Mouse (Mus musculus): ENCODE results near the gene Parp14. TPM values are rescaled to one million over a fixed set of nuclear protein-coding genes. Genes with fewer than 3 reads are reported as not detected.
A peak's percentile ranks its signal among the peaks of the same experiment; 100 is the strongest.
"Not testable (repeated sequence)": the region's sequence is repeated elsewhere in the genome, so short reads cannot be mapped to it uniquely, and the experiment has no call there.

Gene Parp14
- 14.1 and 21.4 TPM in 2 replicates for polyA plus RNA-seq (2012; rRNA removed)

DNA sequence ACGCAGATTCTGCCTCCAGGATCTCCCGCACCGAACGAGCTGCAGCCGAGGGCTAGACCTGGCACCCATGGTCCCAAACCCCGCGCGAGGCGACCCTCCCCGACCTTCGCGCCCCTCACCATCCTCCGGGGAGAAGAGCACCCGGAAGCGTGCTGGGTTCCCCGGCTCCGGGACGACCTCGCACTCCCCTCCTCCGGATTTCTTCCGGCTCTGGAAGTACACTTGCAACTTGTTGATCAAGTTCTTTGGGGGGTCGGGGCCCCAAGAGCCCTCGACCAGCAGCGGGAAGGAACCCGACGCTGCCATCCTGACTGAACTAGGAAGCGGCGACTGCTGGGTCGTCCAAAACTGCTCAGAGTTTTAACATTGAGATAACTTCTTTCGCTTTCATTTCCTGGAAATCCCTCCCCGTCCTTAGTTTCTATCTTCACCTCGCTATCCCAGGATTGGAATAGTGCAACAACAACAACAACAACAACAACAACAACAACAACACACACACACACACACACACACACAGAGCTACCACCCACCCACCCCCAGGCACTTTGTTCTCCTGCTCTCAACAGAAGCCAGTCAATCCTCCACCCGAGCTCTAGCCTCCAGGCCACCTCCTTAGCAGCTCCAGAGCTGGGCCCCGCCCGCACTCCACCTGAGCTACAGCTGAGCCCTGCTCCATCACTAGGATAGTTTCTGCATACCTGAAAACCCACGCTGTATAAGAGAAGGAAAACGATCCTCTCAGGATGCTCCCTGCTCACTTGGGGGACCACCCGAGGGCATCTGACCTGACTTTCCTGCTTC is at the start of gene Parp14:
Parp14 (minus strand) TSS at position 497 of the 804 bp plus-strand sequence.
- peak; percentile 43 for DNase-seq (ENCODE audit: low read depth, low spot score)
- WGBS = under 1% methylated on average over 38 of the region's 38 CpGs

GRCm38 (mm10) chr16:35918721-35919543 is 47.6 kb upstream of the Parp14 start:
- WGBS = 4% methylated on average over 6 of the region's 6 CpGs
- no peak for DNase-seq (ENCODE audit: low read depth, low spot score)

DNA sequence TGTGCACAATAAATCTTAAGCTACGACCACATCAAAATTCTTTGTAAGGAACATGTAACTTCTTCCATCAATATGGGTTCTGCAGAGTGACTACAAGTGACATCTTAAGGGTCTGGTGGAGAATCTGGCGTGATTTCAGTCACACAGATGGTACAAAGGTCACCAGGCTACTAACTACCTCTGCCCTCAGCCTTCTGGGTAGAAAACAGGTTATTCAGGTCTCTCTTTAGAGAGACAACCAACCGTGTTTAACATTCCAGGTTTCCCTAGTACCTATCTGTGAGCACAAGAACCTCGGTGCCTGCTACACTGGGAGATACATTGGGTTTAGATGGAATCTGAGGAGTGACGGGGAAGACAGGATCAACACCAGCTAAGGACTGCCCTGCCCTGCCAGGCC is 43.0 kb upstream of the Parp14 start:
- no peak for DNase-seq (ENCODE audit: low read depth, low spot score)
- WGBS = 33% methylated on average over 5 of the region's 5 CpGs

- DNase-seq (ENCODE audit: low read depth, low spot score) = no peak
- WGBS = 87% methylated on average over 1 of the region's 1 CpGs
Observed at GRCm38 (mm10) chr16:35913526-35913925, 42.2 kb upstream of the Parp14 start.

DNA sequence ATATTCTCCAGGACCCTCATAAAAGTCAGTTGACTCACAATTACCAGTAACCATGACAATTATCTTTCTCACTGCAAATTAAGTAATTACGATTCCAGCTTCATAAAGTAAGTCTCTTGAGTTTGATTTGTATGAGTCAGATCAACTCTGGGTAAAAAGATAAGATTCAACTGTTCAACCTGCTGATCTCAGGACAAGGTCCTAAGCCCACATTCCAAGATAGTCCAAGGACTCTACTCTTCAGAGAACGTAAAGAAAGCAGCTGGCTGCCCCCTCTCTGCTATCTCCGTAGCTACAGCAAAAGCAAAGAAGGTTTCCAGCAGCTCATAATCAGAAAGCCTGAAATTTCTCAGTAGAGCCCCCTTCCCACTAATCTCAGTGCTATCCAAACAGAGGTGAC is 40.1 kb upstream of the Parp14 start:
- no peak for DNase-seq (ENCODE audit: low read depth, low spot score)
- WGBS = 24% methylated on average over 3 of the region's 3 CpGs

GRCm38 (mm10) chr16:35907432-35908201 is 36.3 kb upstream of the Parp14 start:
- 36% methylated on average over 4 of the region's 4 CpGs for WGBS
- DNase-seq (ENCODE audit: low read depth, low spot score) = no peak

GRCm38 (mm10) chr16:35906887-35907286 is 35.5 kb upstream of the Parp14 start:
- no peak for DNase-seq (ENCODE audit: low read depth, low spot score)
- 37% methylated on average over 7 of the region's 7 CpGs for WGBS

DNA sequence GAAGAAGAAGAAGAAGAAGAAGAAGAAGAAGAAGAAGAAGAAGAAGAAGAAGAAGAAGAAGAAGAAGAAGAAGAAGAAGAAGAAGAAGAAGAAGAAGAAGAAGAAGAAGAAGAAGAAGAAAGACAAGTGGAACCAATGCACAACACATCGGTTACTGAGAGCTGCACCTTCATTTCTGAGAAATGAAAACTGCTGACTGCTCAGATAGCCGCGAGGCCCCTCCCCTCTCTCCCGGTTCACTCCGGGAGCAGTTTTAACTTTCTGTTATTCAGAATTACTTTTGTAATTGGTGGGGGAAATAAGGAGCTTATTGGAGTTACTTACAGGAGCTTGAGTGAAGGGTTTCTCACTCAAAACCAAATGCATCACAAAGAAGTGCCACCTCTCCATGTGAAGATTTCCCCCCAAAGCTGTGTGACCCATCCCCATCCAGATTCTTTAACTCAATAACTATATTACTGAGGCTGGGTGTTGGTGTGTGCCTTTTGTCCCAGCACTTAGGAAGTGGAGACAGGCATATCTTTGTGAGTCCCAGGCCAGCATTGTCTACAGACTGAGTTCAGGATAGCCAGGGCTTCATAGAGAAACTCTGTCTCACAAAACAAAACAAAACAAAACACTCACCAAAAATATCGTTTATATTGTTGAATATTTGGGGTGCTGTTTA is 34.6 kb upstream of the Parp14 start:
- WGBS = 37% methylated on average over 6 of the region's 6 CpGs
- DNase-seq (ENCODE audit: low read depth, low spot score) = no peak

DNA sequence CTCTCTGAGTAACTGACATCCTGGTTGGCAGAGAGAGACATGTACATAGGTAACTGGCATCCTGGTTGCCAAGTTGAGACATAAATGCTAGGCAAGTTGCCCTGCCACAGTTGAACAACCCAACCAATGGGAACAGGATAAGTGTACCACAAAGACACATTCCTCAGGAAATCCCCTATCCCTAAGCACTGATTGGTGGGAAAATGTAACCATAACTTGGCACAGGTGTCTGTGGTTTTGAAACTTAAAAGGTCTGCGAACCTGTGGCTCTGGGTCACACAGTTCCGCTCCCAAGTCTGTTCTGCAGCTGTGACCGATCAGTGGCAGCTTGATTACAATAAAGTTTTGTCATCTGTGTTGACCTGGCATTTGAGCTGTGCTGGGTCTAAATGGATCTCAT is 34.0 kb upstream of the Parp14 start:
- no peak for DNase-seq (ENCODE audit: low read depth, low spot score)

GRCm38 (mm10) chr16:35904121-35904736 is 32.9 kb upstream of the Parp14 start:
- DNase-seq (ENCODE audit: low read depth, low spot score) = no peak
- WGBS = 89% methylated on average over 4 of the region's 4 CpGs

More for the DNA sequence above, 34.0 kb upstream of the Parp14 start:
- WGBS = 38% methylated on average over 3 of the region's 3 CpGs

DNA sequence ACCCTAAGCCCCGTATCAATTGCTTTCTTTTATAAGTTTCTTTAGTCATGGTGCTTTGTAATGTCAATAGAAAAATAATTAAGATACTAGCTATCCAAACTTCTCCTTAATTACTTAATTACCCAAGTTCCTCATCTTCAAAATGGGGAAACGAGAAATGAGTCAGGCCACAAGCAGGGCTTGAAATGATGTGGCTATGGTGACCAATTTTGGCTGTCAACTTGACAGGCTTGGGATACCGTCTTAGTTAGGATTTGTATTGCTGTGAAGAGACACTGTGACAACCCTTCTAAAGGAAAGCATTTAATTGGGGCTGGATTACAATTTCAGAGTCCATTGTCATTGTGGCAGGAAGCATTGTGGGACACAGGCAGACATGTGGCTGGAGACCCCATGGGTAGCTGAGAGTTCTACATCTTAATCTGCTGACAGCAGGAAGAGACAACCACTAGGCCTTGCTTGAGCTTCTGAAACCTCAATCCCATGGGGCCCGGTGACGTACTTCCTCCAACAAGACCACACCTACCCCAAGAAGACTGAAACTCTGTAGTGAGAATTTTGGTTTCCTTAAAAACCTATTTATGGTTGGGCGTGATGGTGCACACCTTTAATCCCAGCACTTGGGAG is 31.8 kb upstream of the Parp14 start:
- no peak for DNase-seq (ENCODE audit: low read depth, low spot score)
- 93% methylated on average over 6 of the region's 6 CpGs for WGBS

- 69% methylated on average over 3 of the region's 3 CpGs for WGBS
- DNase-seq (ENCODE audit: low read depth, low spot score) = no peak
Observed at GRCm38 (mm10) chr16:35900541-35900940, 29.2 kb upstream of the Parp14 start.

GRCm38 (mm10) chr16:35894997-35895396 is 23.7 kb upstream of the Parp14 start:
- no peak for DNase-seq (ENCODE audit: low read depth, low spot score)
- 73% methylated on average over 6 of the region's 6 CpGs for WGBS

GRCm38 (mm10) chr16:35891603-35892002 is 20.3 kb upstream of the Parp14 start:
- 75% methylated on average over 5 of the region's 5 CpGs for WGBS
- DNase-seq (ENCODE audit: low read depth, low spot score) = not testable (repeated sequence)

GRCm38 (mm10) chr16:35890645-35891044 is 19.3 kb upstream of the Parp14 start:
- WGBS = 89% methylated on average over 3 of the region's 3 CpGs

DNA sequence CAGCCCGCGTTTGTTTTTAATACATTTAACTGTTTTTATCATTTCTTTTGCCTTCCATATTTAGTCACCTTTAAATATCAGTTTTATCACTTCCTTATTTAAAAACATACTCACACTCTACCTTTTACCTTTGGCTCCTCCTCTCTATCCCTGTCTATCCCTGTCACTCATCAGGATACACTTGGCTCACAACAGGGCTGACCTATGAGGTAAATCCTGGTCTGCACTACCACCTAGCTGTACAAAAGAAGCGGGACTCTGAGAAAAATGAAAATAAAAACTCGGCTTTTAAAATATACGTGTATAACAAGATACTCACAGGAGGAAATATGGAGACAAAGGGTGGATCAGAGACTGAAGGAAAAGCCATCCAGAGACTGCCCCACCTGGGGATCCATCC is 17.6 kb upstream of the Parp14 start:
- DNase-seq (ENCODE audit: low read depth, low spot score) = no peak
- WGBS = 88% methylated on average over 5 of the region's 5 CpGs

More at GRCm38 (mm10) chr16:35890645-35891044, 19.3 kb upstream of the Parp14 start:
- DNase-seq (ENCODE audit: low read depth, low spot score) = no peak

DNA sequence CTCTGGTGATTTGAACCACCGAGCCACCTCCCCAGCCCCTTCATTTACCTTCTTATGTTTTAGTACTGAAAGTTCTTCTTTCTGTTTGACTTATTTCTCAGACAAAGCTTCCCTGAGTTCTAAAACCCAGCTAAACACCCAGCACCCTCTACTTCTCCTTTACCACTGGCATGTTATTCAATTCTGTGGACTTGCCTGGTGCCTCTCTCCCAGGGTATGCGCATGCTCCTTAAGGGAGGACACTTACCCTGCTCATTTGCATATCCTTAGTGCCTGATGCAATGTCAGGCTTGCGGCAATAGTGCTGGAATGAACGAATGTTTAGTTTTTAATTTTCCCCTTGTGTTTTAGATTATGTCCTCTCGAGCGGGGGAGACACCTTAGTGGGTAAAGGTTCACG is 16.8 kb upstream of the Parp14 start:
- DNase-seq (ENCODE audit: low read depth, low spot score) = no peak
- 88% methylated on average over 7 of the region's 7 CpGs for WGBS

DNA sequence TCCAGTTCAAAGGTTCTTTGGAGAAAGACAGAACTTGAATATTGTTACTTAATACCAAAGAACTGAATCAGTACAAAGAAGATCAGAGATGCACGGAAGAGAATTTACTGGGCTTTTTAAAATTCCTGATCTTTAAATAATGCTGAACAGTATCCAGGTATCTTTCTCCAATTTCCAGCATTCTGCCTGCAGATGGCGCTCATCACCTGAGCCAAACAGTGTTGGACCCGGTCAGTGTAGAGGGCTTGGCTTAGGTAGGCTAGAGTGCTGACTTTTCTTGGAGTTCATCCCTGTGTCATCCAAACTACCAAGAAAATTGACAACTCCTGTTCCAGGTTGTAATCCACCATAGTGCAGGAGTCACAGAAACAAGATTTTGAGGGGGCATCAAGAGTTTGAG is 3.1 kb upstream of the Parp14 start:
- DNase-seq (ENCODE audit: low read depth, low spot score) = peak; percentile 63
- 10% methylated on average over 3 of the region's 3 CpGs for WGBS

All from large intestine, adult 2 months (tissue).